Mouse (Mus musculus) neural tube, embryonic 13.5 days (tissue): ENCODE data around the gene Ints7. TPM values are rescaled to one million over a fixed set of nuclear protein-coding genes. Genes with fewer than 3 reads are reported as not detected.

Experiments used
- ATAC-seq: fragments of 200-750 bp; cut with Nextera tagmentation; 2 replicates; pipeline ENCODE4 v1.8.0; 2017; ENCODE audit warnings: low read depth, mild to moderate bottlenecking, moderate TSS enrichment, moderate library complexity
- H3K27ac ChIP-seq: fragments of 300-500 bp; sonication (generic); replicated peaks from 2 replicates; pipeline ENCODE4 v1.5.1; 2015; ENCODE audit warnings: moderate library complexity, mild to moderate bottlenecking, inconsistent platforms
- H3K27me3 ChIP-seq: fragments of 300-500 bp; sonication (generic); 2 replicates; pipeline ENCODE4 v1.6.1; 2015; ENCODE audit warnings: mild to moderate bottlenecking, inconsistent platforms
- H3K36me3 ChIP-seq: fragments of 300-500 bp; sonication (generic); 2 replicates; pipeline ENCODE4 v1.6.1; 2015; ENCODE audit warnings: mild to moderate bottlenecking, inconsistent platforms
- H3K4me1 ChIP-seq: fragments of 300-500 bp; sonication (generic); replicated peaks from 2 replicates; pipeline ENCODE4 v1.6.1; 2015; ENCODE audit warnings: inconsistent platforms
- H3K4me2 ChIP-seq: fragments of 300-500 bp; sonication (generic); 2 replicates; pipeline ENCODE4 v1.6.1; 2015; ENCODE audit warnings: inconsistent platforms, mild to moderate bottlenecking, moderate library complexity
- H3K4me3 ChIP-seq: fragments of 300-500 bp; sonication (generic); 2 replicates; pipeline ENCODE4 v1.5.1; 2015; ENCODE audit warnings: mild to moderate bottlenecking, inconsistent platforms
- H3K9ac ChIP-seq: fragments of 300-500 bp; sonication (generic); 2 replicates; pipeline ENCODE4 v1.6.1; 2015; ENCODE audit warnings: moderate library complexity, mild to moderate bottlenecking, inconsistent platforms
- H3K9me3 ChIP-seq: fragments of 300-500 bp; sonication (generic); 2 replicates; pipeline ENCODE4 v1.6.1; 2016; ENCODE audit warnings: inconsistent platforms
- WGBS: fragments of 180-500 bp; shearing (Covaris S2); methylation state at CpG from one replicate; pipeline ENCODE4 v1.1.7; 2015; 5-methylcytosine and 5-hydroxymethylcytosine counted together
- polyA plus RNA-seq: library from polyadenylated mRNA; unstranded; fragments of >200 nt; fragmentation: Nextera tagmentation; extraction: Ambion mirVana; gene quantifications from 2 replicates; pipeline ENCODE4 v1.2.1, GENCODE M21; 2015

Gene Ints7
- polyA plus RNA-seq, 1 experiment from 2014 or later: 38.9 TPM

GRCm38 (mm10) chr1:191668030-191668429 is 92.6 kb downstream of the Ints7 start:
- H3K4me2 ChIP-seq: no peak overlapping the region
- H3K4me1 ChIP-seq: no peaks in the 10 kb centered on the region; the same call in 1 of the 2 replicates
- no peak overlapping the region for H3K27ac ChIP-seq
- no peak overlapping the region for H3K4me3 ChIP-seq
- no peaks in the 10 kb centered on the region for H3K36me3 ChIP-seq
- 61% methylated on average over 9 of the region's 9 CpGs for WGBS
- H3K9me3 ChIP-seq: no peaks in the 10 kb centered on the region
- H3K9ac ChIP-seq: no peak overlapping the region
- no peaks in the 10 kb centered on the region for H3K27me3 ChIP-seq
- ATAC-seq: no peak

Other genes starting within 250 kb of the Ints7 start
- gene Tmem206, start 249.7 kb upstream of the Ints7 start, polyA plus RNA-seq: 36.3 and 36.9 TPM in 2 replicates
- 8.6 and 8.7 TPM in 2 replicates for gene Ppp2r5a, start 172.4 kb upstream of the Ints7 start, polyA plus RNA-seq
- 6.5 and 12.0 TPM in 2 replicates for gene Dtl, start 92 bp upstream of the Ints7 start, polyA plus RNA-seq
- gene Lpgat1, start 142.2 kb downstream of the Ints7 start, polyA plus RNA-seq: 29.9 and 35.4 TPM in 2 replicates
- 6.0 and 9.1 TPM in 2 replicates for gene Nek2, start 245.8 kb downstream of the Ints7 start, polyA plus RNA-seq